Mouse (Mus musculus) midbrain, embryonic 11.5 days (tissue): ENCODE measurements around the gene Cntn6. TPM values are rescaled to one million over a fixed set of nuclear protein-coding genes. Genes with fewer than 3 reads are reported as not detected.

ENCODE experiments used
- ATAC-seq: fragments of 200-750 bp; cut with Nextera tagmentation; 2 replicates; pipeline ENCODE4 v1.8.0; 2017; ENCODE audit warnings: moderate TSS enrichment, moderate library complexity; ENCODE audit not compliant: low FRiP score
- DNase-seq: peaks from one replicate; pipeline ENCODE4 v3.0.0; 2015; ENCODE audit warnings: low spot score; ENCODE audit errors: missing footprints
- H3K27ac ChIP-seq: fragments of 300-500 bp; sonication (generic); 2 replicates; pipeline ENCODE4 v1.5.1; 2014; ENCODE audit warnings: low read depth, low read length
- H3K27me3 ChIP-seq: fragments of 300-500 bp; sonication (generic); 2 replicates; pipeline ENCODE4 v1.6.1; 2014; ENCODE audit warnings: mild to moderate bottlenecking, low read length, moderate library complexity, mixed read lengths; ENCODE audit not compliant: control insufficient read depth, insufficient read depth
- H3K36me3 ChIP-seq: fragments of 300-500 bp; sonication (generic); 2 replicates; pipeline ENCODE4 v1.6.1; 2014; ENCODE audit warnings: mild to moderate bottlenecking, low read length, moderate library complexity, mixed read lengths; ENCODE audit not compliant: control insufficient read depth, insufficient read depth
- H3K4me1 ChIP-seq: fragments of 300-500 bp; sonication (generic); 2 replicates; pipeline ENCODE4 v1.6.1; 2014; ENCODE audit warnings: low read length; ENCODE audit not compliant: control insufficient read depth, insufficient read depth
- H3K4me2 ChIP-seq: fragments of 300-500 bp; sonication (generic); 2 replicates; pipeline ENCODE4 v1.6.1; 2014; ENCODE audit warnings: mild to moderate bottlenecking, moderate library complexity
- H3K4me3 ChIP-seq: fragments of 300-500 bp; sonication (generic); 2 replicates; pipeline ENCODE4 v1.5.1; 2014; ENCODE audit warnings: low read depth, low read length
- H3K9ac ChIP-seq: fragments of 300-500 bp; sonication (generic); 2 replicates; pipeline ENCODE4 v1.6.1; 2014; ENCODE audit warnings: low read length
- H3K9me3 ChIP-seq: fragments of 300-500 bp; sonication (generic); 2 replicates; pipeline ENCODE4 v1.6.1; 2016; ENCODE audit warnings: low read length; ENCODE audit not compliant: control insufficient read depth
- WGBS: fragments of 180-500 bp; shearing (Covaris S2); extraction: QIAGEN DNeasy Blood & Tissue Kit; methylation state at CpG from one replicate; pipeline ENCODE4 v1.1.7; 2014; 5-methylcytosine and 5-hydroxymethylcytosine counted together
- polyA plus RNA-seq: library from polyadenylated mRNA; unstranded; fragments of >200 nt; fragmentation: Nextera tagmentation; extraction: Ambion mirVana; gene quantifications from 2 replicates; pipeline ENCODE4 v1.2.1, GENCODE M21; 2014

Cntn6 gene
- polyA plus RNA-seq: 2.5 and 2.7 TPM in 2 replicates

DNA sequence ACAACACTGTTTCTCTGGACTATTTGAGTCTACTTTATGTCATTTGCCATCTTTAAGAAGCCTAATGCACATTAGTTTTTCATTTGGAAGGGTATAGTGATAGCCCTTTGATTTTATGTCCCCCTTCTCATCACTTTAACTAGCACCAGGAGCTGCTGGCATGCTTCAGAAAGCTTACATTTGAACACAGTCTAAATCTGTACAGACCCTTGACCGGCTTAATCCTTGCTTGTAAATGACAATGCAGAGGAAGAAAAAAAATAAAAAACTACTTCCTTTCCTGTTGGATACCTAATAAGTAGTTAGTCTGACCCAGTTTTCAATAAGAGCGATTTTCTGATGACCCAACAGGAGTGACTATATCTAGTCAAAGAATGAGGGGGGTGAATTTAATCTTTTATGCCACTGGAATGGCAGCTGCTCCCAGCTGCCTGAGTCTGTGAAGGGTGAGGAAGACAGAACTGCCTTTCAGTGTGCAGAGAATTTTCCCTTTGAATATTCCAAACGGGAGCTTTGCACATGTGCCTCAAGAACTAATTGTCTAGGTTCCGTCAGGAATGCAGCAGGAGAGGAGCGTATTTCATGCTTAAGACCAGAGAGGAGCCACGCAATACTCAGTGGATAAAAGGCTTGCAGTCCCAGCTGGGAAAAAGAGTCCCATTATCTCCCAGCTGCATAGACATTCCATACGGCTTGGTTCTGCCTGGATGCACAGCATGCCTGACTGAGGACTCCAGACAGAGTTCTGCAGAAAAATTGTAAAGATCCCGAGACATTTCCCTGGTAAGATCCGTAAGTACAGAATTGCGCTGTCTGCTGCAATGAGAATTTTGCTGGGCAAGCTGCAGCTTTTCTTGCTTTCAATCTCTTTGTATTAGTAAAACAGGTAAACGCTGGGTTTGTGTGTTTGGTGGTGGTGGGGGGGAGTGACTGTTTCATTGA is at the start of gene Cntn6:
Gene Cntn6 (plus strand): TSS at position 301 of the 942 bp plus-strand sequence.
- peak; percentile 93 for DNase-seq

GRCm38 (mm10) chr6:104443731-104444130 is 48.9 kb upstream of the Cntn6 start:
- Histone ChIP-seq H3K27ac (no peak overlapping the region), H3K4me1 (no peaks in the 10 kb centered on the region)

More for the DNA sequence above, at the start of gene Cntn6:
- peak within 1 kb of the TSS; percentile 21; the same call in 1 of the 2 replicates for H3K4me3 ChIP-seq
- H3K9me3 ChIP-seq: no peaks in the 10 kb centered on the region
- peak within 1 kb of the TSS; percentile 42 for H3K4me2 ChIP-seq
- 14% methylated on average over 11 of the region's 11 CpGs for WGBS
- peak within 1 kb of the TSS; percentile 76 for H3K27ac ChIP-seq
- peak; percentile 95 for ATAC-seq
- no peaks in the 10 kb centered on the region for H3K36me3 ChIP-seq
- H3K27me3 ChIP-seq: no peaks in the 10 kb centered on the region
- H3K9ac ChIP-seq: peak within 1 kb of the TSS; percentile 36; the same call in 1 of the 2 replicates
- H3K4me1 ChIP-seq: peaks cover 12% of the 10 kb centered on the region; the same call in 1 of the 2 replicates

DNA sequence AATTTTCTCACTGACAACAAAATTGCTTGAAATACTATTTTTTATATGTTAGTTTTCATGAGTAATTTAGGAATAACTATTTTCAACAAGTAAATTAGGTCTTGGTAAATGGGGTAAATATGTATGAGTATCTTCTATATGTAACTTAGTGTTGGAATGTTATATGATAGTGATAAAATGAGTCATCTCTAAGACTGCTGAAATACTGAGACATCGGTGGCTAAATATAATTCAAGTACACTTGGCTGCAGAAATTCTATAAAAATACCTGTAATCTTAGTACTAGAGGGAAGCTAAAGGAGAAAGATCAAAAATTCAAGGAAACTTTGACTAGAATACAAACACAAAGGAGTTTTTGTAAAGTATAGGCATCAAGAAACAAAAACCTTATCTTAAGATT is 21.9 kb upstream of the Cntn6 start:
- no peaks in the 10 kb centered on the region for H3K9me3 ChIP-seq
- H3K27ac ChIP-seq: no peak overlapping the region
- H3K27me3 ChIP-seq: no peaks in the 10 kb centered on the region
- H3K4me3 ChIP-seq: no peak overlapping the region
- no peaks in the 10 kb centered on the region for H3K4me1 ChIP-seq
- no peak for ATAC-seq
- no peak for DNase-seq
- no peaks in the 10 kb centered on the region for H3K36me3 ChIP-seq
- no peak overlapping the region for H3K9ac ChIP-seq
- no peak overlapping the region for H3K4me2 ChIP-seq
- WGBS: 97% methylated on average over 1 of the region's 1 CpGs

More at GRCm38 (mm10) chr6:104443731-104444130, 48.9 kb upstream of the Cntn6 start:
- 83% methylated on average over 3 of the region's 3 CpGs for WGBS
- Histone ChIP-seq H3K9me3 (no peaks in the 10 kb centered on the region), H3K27me3 (no peaks in the 10 kb centered on the region), H3K9ac (no peak overlapping the region), H3K36me3 (no peaks in the 10 kb centered on the region), H3K4me3 (no peak overlapping the region), H3K4me2 (no peak overlapping the region)
- ATAC-seq (no peak), DNase-seq (no peak)

- H3K4me2 ChIP-seq: no peak overlapping the region
- ATAC-seq: peak; percentile 42; the same call in 1 of the 2 replicates
- H3K4me1 ChIP-seq: no peaks in the 10 kb centered on the region
- DNase-seq: no peak
- no peak overlapping the region for H3K9ac ChIP-seq
- H3K36me3 ChIP-seq: no peaks in the 10 kb centered on the region
- no peak overlapping the region for H3K27ac ChIP-seq
- H3K9me3 ChIP-seq: no peaks in the 10 kb centered on the region
- H3K4me3 ChIP-seq: no peak overlapping the region
- no peaks in the 10 kb centered on the region for H3K27me3 ChIP-seq
Measured at GRCm38 (mm10) chr6:104479242-104479641, 13.3 kb upstream of the Cntn6 start.

DNA sequence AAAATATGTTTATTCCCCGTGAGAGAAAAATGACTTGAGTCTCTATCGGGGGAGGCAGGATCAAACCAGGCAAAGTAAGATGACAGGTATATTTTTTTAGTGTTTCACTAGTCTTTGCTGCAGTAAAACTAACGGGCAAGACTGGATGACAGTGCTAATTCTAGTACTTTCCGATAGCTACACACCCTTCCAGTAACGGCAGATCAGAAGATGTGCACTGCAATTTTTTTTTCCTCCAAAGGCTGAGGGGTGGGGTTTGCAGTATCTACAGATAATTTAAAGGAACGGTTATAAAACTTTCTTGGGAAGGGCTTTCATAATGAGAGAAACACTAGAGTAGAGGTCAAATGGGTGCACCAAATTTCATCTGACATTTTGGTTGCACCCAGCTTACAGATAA is 869 bp downstream of the Cntn6 start:
- Histone ChIP-seq H3K27me3 (no peaks in the 10 kb centered on the region), H3K36me3 (no peaks in the 10 kb centered on the region), H3K9ac (peak overlapping the region; percentile 36; the same call in 1 of the 2 replicates), H3K4me2 (peak overlapping the region; percentile 42), H3K4me1 (peaks cover 12% of the 10 kb centered on the region; the same call in 1 of the 2 replicates), H3K27ac (peak overlapping the region; percentile 76), H3K4me3 (peak overlapping the region; percentile 21; the same call in 1 of the 2 replicates), H3K9me3 (no peaks in the 10 kb centered on the region)
- ATAC-seq (peak; percentile 25; the same call in 1 of the 2 replicates), DNase-seq (no peak)
- 42% methylated on average over 6 of the region's 6 CpGs for WGBS

GRCm38 (mm10) chr6:104495801-104496200 is 3.2 kb downstream of the Cntn6 start:
- no peaks in the 10 kb centered on the region for H3K36me3 ChIP-seq
- H3K4me3 ChIP-seq: no peak overlapping the region
- no peaks in the 10 kb centered on the region for H3K27me3 ChIP-seq
- H3K4me2 ChIP-seq: no peak overlapping the region
- 25% methylated on average over 2 of the region's 2 CpGs for WGBS
- no peaks in the 10 kb centered on the region for H3K9me3 ChIP-seq
- H3K4me1 ChIP-seq: peaks cover 12% of the 10 kb centered on the region; the same call in 1 of the 2 replicates
- no peak overlapping the region for H3K9ac ChIP-seq
- DNase-seq: no peak
- H3K27ac ChIP-seq: no peak overlapping the region
- ATAC-seq: no peak

DNA sequence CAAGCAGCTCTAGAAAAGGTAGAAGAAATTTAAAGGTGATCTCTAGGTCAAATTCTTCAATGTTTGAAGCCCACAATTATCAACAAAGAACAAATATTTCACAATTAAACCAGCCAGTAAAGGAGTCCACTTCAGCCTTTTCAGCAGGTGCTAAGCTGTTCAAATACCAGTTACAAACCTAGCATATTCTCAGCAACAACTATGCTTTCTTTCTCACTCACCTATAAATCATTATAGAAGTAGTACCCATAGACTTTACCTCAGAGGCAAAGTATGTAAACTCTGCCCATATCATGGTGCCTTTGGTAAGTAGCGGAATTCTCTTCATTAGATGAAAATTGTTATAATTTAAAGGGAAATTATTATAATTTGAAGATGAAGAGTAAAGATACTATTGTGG is 71.4 kb downstream of the Cntn6 start:
- Histone ChIP-seq H3K4me2 (no peak overlapping the region), H3K9ac (no peak overlapping the region), H3K36me3 (no peaks in the 10 kb centered on the region), H3K27ac (no peak overlapping the region), H3K4me1 (no peaks in the 10 kb centered on the region), H3K4me3 (no peak overlapping the region), H3K9me3 (no peaks in the 10 kb centered on the region), H3K27me3 (no peaks in the 10 kb centered on the region)
- ATAC-seq: no peak
- DNase-seq: no peak
- WGBS: 86% methylated on average over 1 of the region's 1 CpGs

GRCm38 (mm10) chr6:104569564-104569963 is 77.0 kb downstream of the Cntn6 start:
- Histone ChIP-seq H3K9ac (no peak overlapping the region), H3K4me3 (no peak overlapping the region), H3K4me1 (no peaks in the 10 kb centered on the region), H3K4me2 (no peak overlapping the region), H3K9me3 (no peaks in the 10 kb centered on the region), H3K27me3 (no peaks in the 10 kb centered on the region), H3K27ac (no peak overlapping the region), H3K36me3 (no peaks in the 10 kb centered on the region)
- no peak for DNase-seq
- ATAC-seq: no peak

GRCm38 (mm10) chr6:104588028-104588427 is 95.4 kb downstream of the Cntn6 start:
- H3K27ac ChIP-seq: no peak overlapping the region
- no peak overlapping the region for H3K4me2 ChIP-seq
- ATAC-seq (no peak), DNase-seq (no peak)
- no peaks in the 10 kb centered on the region for H3K4me1 ChIP-seq
- no peak overlapping the region for H3K4me3 ChIP-seq
- no peaks in the 10 kb centered on the region for H3K9me3 ChIP-seq
- no peaks in the 10 kb centered on the region for H3K36me3 ChIP-seq
- no peak overlapping the region for H3K9ac ChIP-seq
- 76% methylated on average over 3 of the region's 3 CpGs for WGBS
- H3K27me3 ChIP-seq: no peaks in the 10 kb centered on the region
